Mouse (Mus musculus): ENCODE data around the gene Thsd4. TPM values are rescaled to one million over a fixed set of nuclear protein-coding genes. Genes with fewer than 3 reads are reported as not detected.

Thsd4 gene
- polyA plus RNA-seq, 1 experiment from 2014 or later = 19.9 TPM

DNA sequence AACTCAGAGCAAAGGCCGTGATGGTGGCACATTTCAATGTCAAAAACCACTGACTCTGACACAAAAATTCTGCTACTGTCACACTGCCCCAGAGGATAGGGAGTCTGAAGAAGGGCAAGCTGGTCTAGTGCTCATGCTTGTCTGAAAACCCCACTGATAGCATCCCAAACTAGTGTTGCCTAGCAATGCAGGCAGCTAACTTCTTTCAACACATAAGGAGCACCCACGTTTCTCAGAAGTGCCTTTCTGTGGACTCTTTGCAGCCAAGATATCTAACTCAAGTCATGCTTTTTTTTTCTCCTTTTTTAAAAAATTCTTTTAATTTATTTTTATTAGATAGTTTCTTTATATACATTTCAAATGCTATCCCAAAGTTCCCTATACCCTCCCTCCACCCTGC lies 321.4 kb downstream of the Thsd4 start:
- no peak for TF ChIP-seq CTCF (IDR thresholded peaks at IDR 0.05; ENCODE audit: low read depth)
- 86% methylated on average over 2 of the region's 2 CpGs for WGBS

GRCm38 (mm10) chr9:60198530-60199200 lies 323.2 kb downstream of the Thsd4 start:
- no peak overlapping the region for H3K4me2 ChIP-seq (ENCODE audit: low read length)
- H3K36me3 ChIP-seq (ENCODE audit: insufficient read depth, low read length) = no peaks in the 10 kb centered on the region
- H3K9me3 ChIP-seq (replicated peaks; ENCODE audit: low read length) = no peaks in the 10 kb centered on the region
- 39% methylated on average over 12 of the region's 12 CpGs for WGBS
- no peak overlapping the region for H3K9ac ChIP-seq (ENCODE audit: low read depth, low read length)
- no peak for TF ChIP-seq CTCF (IDR thresholded peaks at IDR 0.05; ENCODE audit: low read depth)
- H3K4me1 ChIP-seq (replicated peaks; ENCODE audit: insufficient read depth, low read length) = no peaks in the 10 kb centered on the region
- H3K27ac ChIP-seq = no peak overlapping the region
- no peak overlapping the region for H3K4me3 ChIP-seq (replicated peaks; ENCODE audit: low read depth, low read length)
- H3K27me3 ChIP-seq (ENCODE audit: insufficient read depth, low read length) = no peaks in the 10 kb centered on the region
- DNase-seq (ENCODE audit: low spot score) = peak; percentile 19
- ATAC-seq (replicated peaks; ENCODE audit: low FRiP score, low read depth) = no peak

More for the DNA sequence above, 321.4 kb downstream of the Thsd4 start:
- Histone ChIP-seq H3K9ac (ENCODE audit: low read depth, low read length) (no peak overlapping the region), H3K4me3 (replicated peaks; ENCODE audit: low read depth, low read length) (no peak overlapping the region), H3K27me3 (ENCODE audit: insufficient read depth, low read length) (no peaks in the 10 kb centered on the region), H3K36me3 (ENCODE audit: insufficient read depth, low read length) (no peaks in the 10 kb centered on the region), H3K4me1 (replicated peaks; ENCODE audit: insufficient read depth, low read length) (no peaks in the 10 kb centered on the region), H3K9me3 (replicated peaks; ENCODE audit: low read length) (no peaks in the 10 kb centered on the region), H3K27ac (no peak overlapping the region), H3K4me2 (ENCODE audit: low read length) (no peak overlapping the region)
- DNase-seq (ENCODE audit: low spot score) (no peak), ATAC-seq (replicated peaks; ENCODE audit: low FRiP score, low read depth) (no peak)

DNA sequence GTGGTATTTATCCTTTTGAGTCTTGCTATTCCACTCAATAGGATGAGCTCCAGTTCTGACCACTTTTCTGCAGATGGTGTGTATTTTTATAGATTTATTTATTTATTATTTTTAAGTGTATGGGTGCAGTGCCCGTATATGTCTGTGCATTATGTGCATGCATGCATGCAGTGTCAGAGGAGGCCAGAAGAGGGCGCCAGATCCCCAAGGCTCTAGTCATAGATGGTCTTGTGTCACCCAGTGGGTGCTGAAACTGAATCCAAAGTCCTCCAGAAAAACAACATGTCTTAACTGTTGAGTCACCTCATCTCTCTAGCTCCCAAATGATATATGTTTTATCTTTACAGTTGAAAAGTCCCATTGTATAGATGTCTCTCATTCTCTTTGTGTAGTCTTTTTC lies 326.3 kb downstream of the Thsd4 start:
- H3K9me3 ChIP-seq (replicated peaks; ENCODE audit: low read length) = no peaks in the 10 kb centered on the region
- no peak for DNase-seq (ENCODE audit: low spot score)
- no peak overlapping the region for H3K4me3 ChIP-seq (replicated peaks; ENCODE audit: low read depth, low read length)
- 85% methylated on average over 2 of the region's 2 CpGs for WGBS
- TF ChIP-seq CTCF (IDR thresholded peaks at IDR 0.05; ENCODE audit: low read depth) = peak; percentile 60
- H3K4me2 ChIP-seq (ENCODE audit: low read length) = no peak overlapping the region
- no peak overlapping the region for H3K9ac ChIP-seq (ENCODE audit: low read depth, low read length)
- ATAC-seq (replicated peaks; ENCODE audit: low FRiP score, low read depth) = no peak
- H3K4me1 ChIP-seq (replicated peaks; ENCODE audit: insufficient read depth, low read length) = no peaks in the 10 kb centered on the region
- H3K27ac ChIP-seq = no peak overlapping the region
- H3K36me3 ChIP-seq (ENCODE audit: insufficient read depth, low read length) = no peaks in the 10 kb centered on the region
- no peaks in the 10 kb centered on the region for H3K27me3 ChIP-seq (ENCODE audit: insufficient read depth, low read length)

DNA sequence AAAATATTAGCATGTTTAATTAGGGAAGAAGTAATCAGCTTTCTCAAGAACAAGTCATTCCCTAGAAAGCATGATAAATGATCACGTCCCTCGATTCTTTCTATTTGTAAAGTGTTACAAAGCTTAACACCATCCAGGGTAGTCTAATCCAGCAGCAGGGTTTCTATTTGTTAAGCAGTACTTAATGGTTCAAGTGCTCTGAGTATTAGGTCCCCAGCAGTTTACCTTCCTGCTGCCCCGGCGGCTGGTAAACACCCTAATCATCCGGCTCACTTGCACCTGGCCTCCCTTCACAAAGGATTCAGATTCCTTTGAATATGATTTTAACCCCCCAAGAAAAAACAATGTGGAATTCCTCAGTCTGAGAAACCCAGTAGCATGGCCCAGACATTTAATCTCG lies 326.9 kb downstream of the Thsd4 start:
- ATAC-seq (replicated peaks; ENCODE audit: low FRiP score, low read depth) (no peak), DNase-seq (ENCODE audit: low spot score) (no peak)
- H3K36me3 ChIP-seq (ENCODE audit: insufficient read depth, low read length) = no peaks in the 10 kb centered on the region
- no peak overlapping the region for H3K4me2 ChIP-seq (ENCODE audit: low read length)
- H3K4me3 ChIP-seq (replicated peaks; ENCODE audit: low read depth, low read length) = no peak overlapping the region
- H3K4me1 ChIP-seq (replicated peaks; ENCODE audit: insufficient read depth, low read length) = no peaks in the 10 kb centered on the region
- 69% methylated on average over 6 of the region's 6 CpGs for WGBS
- H3K27ac ChIP-seq = no peak overlapping the region
- TF ChIP-seq CTCF (IDR thresholded peaks at IDR 0.05; ENCODE audit: low read depth) = no peak
- H3K27me3 ChIP-seq (ENCODE audit: insufficient read depth, low read length) = no peaks in the 10 kb centered on the region
- no peaks in the 10 kb centered on the region for H3K9me3 ChIP-seq (replicated peaks; ENCODE audit: low read length)
- H3K9ac ChIP-seq (ENCODE audit: low read depth, low read length) = no peak overlapping the region

GRCm38 (mm10) chr9:60192321-60192720 lies 329.5 kb downstream of the Thsd4 start:
- no peaks in the 10 kb centered on the region for H3K9me3 ChIP-seq (replicated peaks; ENCODE audit: low read length)
- no peak overlapping the region for H3K27ac ChIP-seq
- ATAC-seq (replicated peaks; ENCODE audit: low FRiP score, low read depth) = no peak
- H3K4me2 ChIP-seq (ENCODE audit: low read length) = no peak overlapping the region
- H3K4me1 ChIP-seq (replicated peaks; ENCODE audit: insufficient read depth, low read length) = no peaks in the 10 kb centered on the region
- DNase-seq (ENCODE audit: low spot score) = no peak
- 86% methylated on average over 5 of the region's 5 CpGs for WGBS
- no peak for TF ChIP-seq CTCF (IDR thresholded peaks at IDR 0.05; ENCODE audit: low read depth)
- no peaks in the 10 kb centered on the region for H3K27me3 ChIP-seq (ENCODE audit: insufficient read depth, low read length)
- H3K36me3 ChIP-seq (ENCODE audit: insufficient read depth, low read length) = no peaks in the 10 kb centered on the region
- no peak overlapping the region for H3K4me3 ChIP-seq (replicated peaks; ENCODE audit: low read depth, low read length)
- H3K9ac ChIP-seq (ENCODE audit: low read depth, low read length) = no peak overlapping the region

GRCm38 (mm10) chr9:60187437-60187836 lies 334.4 kb downstream of the Thsd4 start:
- no peak for ATAC-seq (replicated peaks; ENCODE audit: low FRiP score, low read depth)
- Histone ChIP-seq H3K9me3 (replicated peaks; ENCODE audit: low read length) (no peaks in the 10 kb centered on the region), H3K4me1 (replicated peaks; ENCODE audit: insufficient read depth, low read length) (no peaks in the 10 kb centered on the region), H3K36me3 (ENCODE audit: insufficient read depth, low read length) (no peaks in the 10 kb centered on the region), H3K27me3 (ENCODE audit: insufficient read depth, low read length) (no peaks in the 10 kb centered on the region), H3K4me3 (replicated peaks; ENCODE audit: low read depth, low read length) (no peak overlapping the region), H3K27ac (no peak overlapping the region), H3K9ac (ENCODE audit: low read depth, low read length) (no peak overlapping the region), H3K4me2 (ENCODE audit: low read length) (no peak overlapping the region)
- peak; percentile 82 for DNase-seq (ENCODE audit: low spot score)
- TF ChIP-seq CTCF (IDR thresholded peaks at IDR 0.05; ENCODE audit: low read depth) = no peak
- 19% methylated on average over 2 of the region's 2 CpGs for WGBS

DNA sequence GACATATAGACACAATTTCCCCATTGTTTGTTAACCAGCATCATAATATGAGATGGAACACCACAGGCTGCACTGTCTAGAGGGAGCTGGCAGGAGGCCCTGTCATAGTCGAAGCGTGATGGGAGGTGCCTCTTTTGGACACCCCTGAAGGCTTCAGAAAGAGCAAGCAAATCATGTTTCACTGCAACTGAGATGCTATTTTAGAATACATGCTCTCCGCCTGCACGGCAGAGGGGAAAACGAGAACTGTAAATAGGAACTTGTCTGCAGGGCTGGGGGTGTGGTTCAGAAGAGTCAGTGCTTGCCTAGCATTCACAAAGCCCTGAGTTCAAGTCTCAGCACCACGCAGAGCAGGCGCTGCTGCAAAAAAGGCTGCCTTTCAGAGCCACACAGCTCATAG lies 334.9 kb downstream of the Thsd4 start:
- ATAC-seq (replicated peaks; ENCODE audit: low FRiP score, low read depth) = no peak
- Histone ChIP-seq H3K4me1 (replicated peaks; ENCODE audit: insufficient read depth, low read length) (no peaks in the 10 kb centered on the region), H3K27ac (no peak overlapping the region), H3K9me3 (replicated peaks; ENCODE audit: low read length) (no peaks in the 10 kb centered on the region), H3K4me3 (replicated peaks; ENCODE audit: low read depth, low read length) (no peak overlapping the region), H3K4me2 (ENCODE audit: low read length) (no peak overlapping the region), H3K27me3 (ENCODE audit: insufficient read depth, low read length) (no peaks in the 10 kb centered on the region), H3K36me3 (ENCODE audit: insufficient read depth, low read length) (no peaks in the 10 kb centered on the region), H3K9ac (ENCODE audit: low read depth, low read length) (no peak overlapping the region)
- WGBS = 42% methylated on average over 7 of the region's 7 CpGs
- no peak for DNase-seq (ENCODE audit: low spot score)
- TF ChIP-seq CTCF (IDR thresholded peaks at IDR 0.05; ENCODE audit: low read depth) = no peak

All from kidney, postnatal 0 days (tissue).